Comparison of ENCODE assay signal across 17 mouse cellular contexts in genomic region chr4:156067256-156067949, GRCm38 (mm10). TPM values are rescaled to one million over a fixed set of nuclear protein-coding genes. Genes with fewer than 3 reads are reported as not detected.
A peak's percentile ranks its signal among the peaks of the same experiment; 100 is the strongest.
DNase-seq lines count a peak whose midpoint lies in the region; ATAC-seq and TF ChIP-seq lines count a peak whose summit lies in the region.
"Had no signal": no experiment of that assay in that cellular context is flagged by ENCODE, and none has a peak within 500 bp of the region (broad histone marks: within the 10 kb centered on the region; RNA-seq: fewer than 3 reads in every experiment).

No protein-coding gene starts in this region.

- H3K9ac ChIP-seq in ES-Bruce4 (ENCODE audit: low read depth, poor library complexity, severe bottlenecking), result no peak overlapping the region
- H3K9ac ChIP-seq: limb, embryonic 15.5 days had no signal

- H3K9me3 ChIP-seq in ES-Bruce4 (replicated peaks; ENCODE audit: control insufficient read depth, insufficient read depth, low read length, poor library complexity, severe bottlenecking), result no peaks in the 10 kb centered on the region
- H3K9me3 ChIP-seq: limb, embryonic 15.5 days had no signal

- peak; percentile 97 for ATAC-seq in granulocyte monocyte progenitor cell, adult 5-6 weeks (replicated peaks; ENCODE audit: poor library complexity, severe bottlenecking)
- ATAC-seq in neutrophil, adult 5-6 weeks (ENCODE audit: extremely low read depth, insufficient number of reproducible peaks, low FRiP score, poor library complexity, severe bottlenecking), result peak; percentile 89
- ATAC-seq: forebrain, embryonic 16.5 days had no signal

- no peaks in the 10 kb centered on the region for H3K27me3 ChIP-seq in ES-Bruce4 (ENCODE audit: control insufficient read depth, insufficient read depth, low read length, poor library complexity, severe bottlenecking)
- H3K27me3 ChIP-seq: limb, embryonic 15.5 days had no signal

- peak overlapping the region; percentile 15; the same call in 1 of the 2 replicates for H3K4me3 ChIP-seq in ES-Bruce4 (ENCODE audit: low read depth, low read length)
- H3K4me3 ChIP-seq: limb, embryonic 15.5 days had no signal

- no peak for TF ChIP-seq EP300 in ES-Bruce4 (IDR thresholded peaks at IDR 0.05; ENCODE audit: insufficient read depth, low read depth, low read length)

- H3K36me3 ChIP-seq in ES-Bruce4 (ENCODE audit: control insufficient read depth, insufficient read depth, low read length, poor library complexity, severe bottlenecking), result no peaks in the 10 kb centered on the region
- H3K36me3 ChIP-seq: limb, embryonic 15.5 days had no signal

- TF ChIP-seq CTCF in ES-Bruce4 (IDR thresholded peaks at IDR 0.05; ENCODE audit: low read depth, low read length), result no peak

- peaks cover 11% of the 10 kb centered on the region for H3K4me1 ChIP-seq in ES-Bruce4 (ENCODE audit: control insufficient read depth, insufficient read depth, low read length)

- DNase-seq in lung, postnatal 10 days, result peak; percentile 29
- DNase-seq in lung, adult 18-20 months, result no peak
- DNase-seq in gastrocnemius, postnatal 10 days, result no peak
- no peak for DNase-seq in embryo, embryonic 9.5 days (ENCODE audit: extremely low spot score)
- no peak for DNase-seq in gastrocnemius, postnatal 4 days (ENCODE audit: low spot score in 2 of 2)
- DNase-seq: adrenal gland, postnatal 14 days; cerebellum, adult 8-10 months; heart, adult 11 months; heart, postnatal 14 days; retina, postnatal 1 day had no signal

- TF ChIP-seq POLR2A in ES-Bruce4 (IDR thresholded peaks at IDR 0.05; ENCODE audit: insufficient read depth, low read length), result no peak

- peak overlapping the region; percentile 26; the same call in 1 of the 2 replicates for H3K27ac ChIP-seq in ES-Bruce4 (ENCODE audit: insufficient read depth, low read length)
- H3K27ac ChIP-seq: kidney, postnatal 0 days; limb, embryonic 15.5 days had no signal

RNA-seq across cellular contexts. Expression of gene Ttll10, which starts 8.2 kb away (rescaled TPM):
- polyA plus RNA-seq in ES-Bruce4 (2011; ENCODE audit: insufficient read depth, insufficient read length, low read depth, missing spikeins), result 2.5 and 3.3 TPM in 2 replicates
- not detected in 2 replicates for total RNA-seq in granulocyte monocyte progenitor cell, adult 5-6 weeks (2014; fragmentation: Nextera tagmentation)
- total RNA-seq in granulocyte monocyte progenitor cell, adult 5-6 weeks (2017), result not detected in 2 replicates
- not detected in 2 replicates for total RNA-seq in neutrophil, adult 5-6 weeks (2017)
- not detected for total RNA-seq in gastrocnemius, postnatal 10 days (2021)
- total RNA-seq in gastrocnemius, postnatal 4 days (2021), result not detected
- total RNA-seq: heart, postnatal 14 days; left cerebral cortex, adult 18-20 months had no signal
- polyA plus RNA-seq: forebrain, embryonic 16.5 days had no signal

RNA-seq across cellular contexts. Expression of gene Tnfrsf18, which starts 41.4 kb away (rescaled TPM):
- not detected in 2 replicates for polyA plus RNA-seq in ES-Bruce4 (2011; ENCODE audit: insufficient read depth, insufficient read length, low read depth, missing spikeins)
- 0.99 and 4.6 TPM in 2 replicates for total RNA-seq in granulocyte monocyte progenitor cell, adult 5-6 weeks (2014; fragmentation: Nextera tagmentation)
- 1.9 and 4.6 TPM in 2 replicates for total RNA-seq in granulocyte monocyte progenitor cell, adult 5-6 weeks (2017)
- 18.5 and 22.1 TPM in 2 replicates for total RNA-seq in neutrophil, adult 5-6 weeks (2017)
- under 1 TPM in 1 of 2 experiments, not detected in 1; 0.36 TPM for total RNA-seq in gastrocnemius, postnatal 10 days (2021)
- total RNA-seq in gastrocnemius, postnatal 4 days (2021), result under 1 TPM; 0.62 to 0.66 TPM
- total RNA-seq: adrenal gland, postnatal 14 days; left cerebral cortex, adult 18-20 months had no signal

RNA-seq across cellular contexts. Expression of gene 9430015G10Rik, which starts 42.4 kb away (rescaled TPM):
- polyA plus RNA-seq in ES-Bruce4 (2011; ENCODE audit: insufficient read depth, insufficient read length, low read depth, missing spikeins), result 39.7 and 47.7 TPM in 2 replicates
- 32.2 and 43.0 TPM in 2 replicates for total RNA-seq in granulocyte monocyte progenitor cell, adult 5-6 weeks (2014; fragmentation: Nextera tagmentation)
- total RNA-seq in granulocyte monocyte progenitor cell, adult 5-6 weeks (2017), result 24.7 and 32.8 TPM in 2 replicates
- 32.6 and 33.3 TPM in 2 replicates for total RNA-seq in neutrophil, adult 5-6 weeks (2017)
- 1 to 10 TPM; 3.0 to 5.8 TPM for total RNA-seq in gastrocnemius, postnatal 10 days (2021)
- 10 to 100 TPM in 1 of 2 experiments, 1 to 10 TPM in 1; 9.8 to 12.1 TPM for total RNA-seq in gastrocnemius, postnatal 4 days (2021)

RNA-seq across cellular contexts. Expression of gene Tnfrsf4, which starts 53.8 kb away (rescaled TPM):
- polyA plus RNA-seq in ES-Bruce4 (2011; ENCODE audit: insufficient read depth, insufficient read length, low read depth, missing spikeins), result 2.4 and 2.9 TPM in 2 replicates
- total RNA-seq in granulocyte monocyte progenitor cell, adult 5-6 weeks (2014; fragmentation: Nextera tagmentation), result 2.2 TPM in 1 of 2 replicates, not detected in the other
- 1.1 TPM in 1 of 2 replicates, not detected in the other for total RNA-seq in granulocyte monocyte progenitor cell, adult 5-6 weeks (2017)
- 2.6 and 7.6 TPM in 2 replicates for total RNA-seq in neutrophil, adult 5-6 weeks (2017)
- total RNA-seq in gastrocnemius, postnatal 10 days (2021), result under 1 TPM; 0.31 to 0.93 TPM
- total RNA-seq in gastrocnemius, postnatal 4 days (2021), result 1 to 10 TPM in 1 of 2 experiments, under 1 TPM in 1; 0.93 to 1.4 TPM
